Mouse (Mus musculus): ENCODE measurements around the gene Dtx4. TPM values are rescaled to one million over a fixed set of nuclear protein-coding genes. Genes with fewer than 3 reads are reported as not detected.

Gene Dtx4
- polyA plus RNA-seq, 1 experiment from 2014 or later: 15.3 TPM

DNA sequence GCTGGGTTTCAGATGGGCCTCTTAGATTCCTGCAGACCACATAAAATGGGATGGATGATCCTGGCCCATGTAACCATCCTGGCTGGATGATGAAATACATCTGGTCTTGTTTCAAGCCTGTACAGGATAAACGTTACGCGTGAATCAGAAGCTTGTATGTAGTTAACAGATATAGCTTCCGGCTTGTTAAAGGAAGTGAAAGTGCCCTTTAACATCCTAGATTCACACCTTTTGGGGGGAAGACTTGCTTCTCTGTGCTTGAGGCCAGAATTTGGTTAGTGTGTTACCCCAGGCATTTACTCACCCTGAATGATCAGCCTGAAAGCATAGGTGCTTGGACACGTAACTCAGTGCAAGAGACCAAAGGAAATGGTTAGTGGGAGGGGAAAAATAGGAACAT is 74.2 kb downstream of the Dtx4 start:
- Histone ChIP-seq H3K9me3 (replicated peaks; ENCODE audit: control insufficient read depth, low read length) (no peaks in the 10 kb centered on the region), H3K27me3 (replicated peaks; ENCODE audit: control insufficient read depth, insufficient read depth, low read length) (no peaks in the 10 kb centered on the region), H3K4me3 (ENCODE audit: low read depth, low read length) (no peak overlapping the region), H3K36me3 (ENCODE audit: control insufficient read depth, insufficient read depth, low read length) (no peaks in the 10 kb centered on the region), H3K4me1 (ENCODE audit: control insufficient read depth, insufficient read depth, low read length) (no peaks in the 10 kb centered on the region), H3K9ac (ENCODE audit: low read length) (no peak overlapping the region), H3K4me2 (ENCODE audit: low read length) (no peak overlapping the region), H3K27ac (ENCODE audit: low read depth, low read length) (no peak overlapping the region)
- ATAC-seq (no peak), DNase-seq (ENCODE audit: low spot score) (no peak)
- WGBS: 95% methylated on average over 5 of the region's 5 CpGs

DNA sequence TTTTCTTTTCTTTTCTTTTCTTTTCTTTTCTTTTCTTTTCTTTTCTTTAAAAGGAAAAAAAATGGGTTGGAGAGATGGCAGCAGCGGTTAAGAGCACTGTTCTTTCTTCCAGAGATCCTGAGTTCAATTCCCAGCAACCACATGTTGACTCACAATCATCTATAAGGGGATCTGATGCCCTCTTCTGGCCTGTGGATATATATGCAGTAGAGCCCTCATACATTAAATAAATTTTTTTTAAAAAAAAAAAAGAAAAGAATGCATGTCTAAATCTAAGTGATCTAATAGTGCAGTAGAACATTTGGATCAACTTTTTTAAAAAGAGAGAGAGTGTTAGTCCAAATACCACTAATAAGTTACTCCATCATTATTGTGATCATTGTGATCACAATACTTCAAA is 79.6 kb downstream of the Dtx4 start:
- Histone ChIP-seq H3K27me3 (replicated peaks; ENCODE audit: control insufficient read depth, insufficient read depth, low read length) (no peaks in the 10 kb centered on the region), H3K36me3 (ENCODE audit: control insufficient read depth, insufficient read depth, low read length) (no peaks in the 10 kb centered on the region), H3K4me2 (ENCODE audit: low read length) (no peak overlapping the region), H3K9ac (ENCODE audit: low read length) (no peak overlapping the region), H3K4me3 (ENCODE audit: low read depth, low read length) (no peak overlapping the region), H3K9me3 (replicated peaks; ENCODE audit: control insufficient read depth, low read length) (no peaks in the 10 kb centered on the region), H3K4me1 (ENCODE audit: control insufficient read depth, insufficient read depth, low read length) (no peaks in the 10 kb centered on the region), H3K27ac (ENCODE audit: low read depth, low read length) (no peak overlapping the region)
- ATAC-seq (no peak), DNase-seq (ENCODE audit: low spot score) (no peak)
- 67% methylated on average over 1 of the region's 1 CpGs for WGBS

DNA sequence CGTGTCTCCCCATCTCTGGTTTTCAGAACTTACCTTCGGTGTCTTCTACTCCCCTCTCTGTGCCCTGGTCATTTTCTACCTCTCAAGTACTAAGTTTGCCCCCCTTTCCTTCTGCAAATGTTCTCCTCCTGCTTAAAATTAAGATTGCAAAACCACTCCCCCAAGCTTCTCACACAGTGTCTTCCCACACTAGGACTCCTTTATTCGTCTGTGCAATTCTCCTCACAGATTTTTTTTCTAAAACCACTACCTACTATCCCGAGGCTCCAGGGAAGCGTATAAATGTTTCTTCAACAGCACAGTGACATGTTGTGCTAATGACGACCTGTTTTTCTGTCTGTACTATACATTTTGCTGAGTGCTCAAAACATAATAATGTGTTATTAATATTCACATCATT is 80.7 kb downstream of the Dtx4 start:
- DNase-seq (ENCODE audit: low spot score) (no peak), ATAC-seq (no peak)
- Histone ChIP-seq H3K4me3 (ENCODE audit: low read depth, low read length) (no peak overlapping the region), H3K27ac (ENCODE audit: low read depth, low read length) (no peak overlapping the region), H3K9me3 (replicated peaks; ENCODE audit: control insufficient read depth, low read length) (no peaks in the 10 kb centered on the region), H3K4me2 (ENCODE audit: low read length) (no peak overlapping the region), H3K27me3 (replicated peaks; ENCODE audit: control insufficient read depth, insufficient read depth, low read length) (no peaks in the 10 kb centered on the region), H3K36me3 (ENCODE audit: control insufficient read depth, insufficient read depth, low read length) (no peaks in the 10 kb centered on the region), H3K4me1 (ENCODE audit: control insufficient read depth, insufficient read depth, low read length) (no peaks in the 10 kb centered on the region), H3K9ac (ENCODE audit: low read length) (no peak overlapping the region)
- WGBS: 82% methylated on average over 6 of the region's 6 CpGs

DNA sequence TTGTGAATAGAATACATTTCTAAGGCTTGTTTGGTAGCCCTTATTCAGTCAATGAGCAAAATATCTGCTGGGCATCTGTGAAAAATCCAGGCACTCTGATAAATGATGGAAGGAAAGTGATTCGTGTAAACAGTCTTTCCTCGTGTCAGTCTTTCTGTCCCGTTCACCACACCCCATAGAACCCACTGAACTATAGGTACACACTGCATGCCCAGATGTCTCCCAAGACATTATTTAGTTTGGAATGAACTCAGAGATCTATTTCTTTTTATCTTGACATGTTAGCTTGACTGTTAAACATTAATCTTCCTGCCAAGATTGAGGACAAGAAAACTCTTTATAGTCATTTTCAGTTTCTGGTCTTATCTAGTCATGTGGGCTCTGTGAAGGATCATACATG is 82.9 kb downstream of the Dtx4 start:
- Histone ChIP-seq H3K27ac (ENCODE audit: low read depth, low read length) (no peak overlapping the region), H3K36me3 (ENCODE audit: control insufficient read depth, insufficient read depth, low read length) (no peaks in the 10 kb centered on the region), H3K9me3 (replicated peaks; ENCODE audit: control insufficient read depth, low read length) (no peaks in the 10 kb centered on the region), H3K4me1 (ENCODE audit: control insufficient read depth, insufficient read depth, low read length) (no peaks in the 10 kb centered on the region), H3K4me3 (ENCODE audit: low read depth, low read length) (no peak overlapping the region), H3K27me3 (replicated peaks; ENCODE audit: control insufficient read depth, insufficient read depth, low read length) (no peaks in the 10 kb centered on the region), H3K4me2 (ENCODE audit: low read length) (no peak overlapping the region), H3K9ac (ENCODE audit: low read length) (no peak overlapping the region)
- DNase-seq (ENCODE audit: low spot score): no peak
- WGBS: 92% methylated on average over 3 of the region's 3 CpGs
- ATAC-seq: no peak

DNA sequence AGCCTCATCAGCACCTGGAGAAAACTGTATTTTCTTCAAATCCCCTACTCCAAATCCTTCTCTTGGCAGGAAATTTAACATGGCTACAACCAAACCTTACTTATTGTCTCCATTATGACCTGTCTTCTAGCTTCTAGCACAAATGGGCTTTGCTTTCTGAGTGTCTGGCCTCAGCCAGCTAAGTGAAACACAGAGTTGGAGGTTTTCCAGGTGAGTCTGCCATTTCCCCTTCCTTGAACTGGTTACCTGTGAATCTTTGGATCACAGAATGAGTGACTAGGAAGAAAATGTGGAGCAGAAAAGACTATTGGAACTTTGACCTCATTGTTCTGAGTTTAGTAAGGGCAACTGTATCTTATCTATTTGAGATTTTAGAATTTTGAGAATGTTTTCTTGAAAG is 83.9 kb downstream of the Dtx4 start, which contains the start of gene Olfr1441:
Olfr1441 (plus strand) TSS at position 73 of the 400 bp plus-strand sequence.
- no peak within 1 kb of the TSS for H3K4me2 ChIP-seq (ENCODE audit: low read length)
- no peaks in the 10 kb centered on the region for H3K4me1 ChIP-seq (ENCODE audit: control insufficient read depth, insufficient read depth, low read length)
- no peaks in the 10 kb centered on the region for H3K36me3 ChIP-seq (ENCODE audit: control insufficient read depth, insufficient read depth, low read length)
- H3K27me3 ChIP-seq (replicated peaks; ENCODE audit: control insufficient read depth, insufficient read depth, low read length): no peaks in the 10 kb centered on the region
- no peak within 1 kb of the TSS for H3K4me3 ChIP-seq (ENCODE audit: low read depth, low read length)
- ATAC-seq (no peak), DNase-seq (ENCODE audit: low spot score) (no peak)
- no peak within 1 kb of the TSS for H3K27ac ChIP-seq (ENCODE audit: low read depth, low read length)
- no peaks in the 10 kb centered on the region for H3K9me3 ChIP-seq (replicated peaks; ENCODE audit: control insufficient read depth, low read length)
- H3K9ac ChIP-seq (ENCODE audit: low read length): no peak within 1 kb of the TSS

Other genes with a start within 250 kb of the Dtx4 start
- gene Olfr235, start 240.4 kb downstream of the Dtx4 start, polyA plus RNA-seq (2014; fragmentation: Nextera tagmentation; extraction: Ambion mirVana): not detected in 2 replicates
- gene Olfr1434, start 221.6 kb downstream of the Dtx4 start, polyA plus RNA-seq (2014; fragmentation: Nextera tagmentation; extraction: Ambion mirVana): not detected in 2 replicates
- not detected in 2 replicates for gene Olfr1436, start 202.3 kb downstream of the Dtx4 start, polyA plus RNA-seq (2014; fragmentation: Nextera tagmentation; extraction: Ambion mirVana)
- gene Olfr1437, start 176.4 kb downstream of the Dtx4 start, polyA plus RNA-seq (2014; fragmentation: Nextera tagmentation; extraction: Ambion mirVana): not detected in 2 replicates
- not detected in 2 replicates for gene Olfr1438-ps1, start 165.5 kb downstream of the Dtx4 start, polyA plus RNA-seq (2014; fragmentation: Nextera tagmentation; extraction: Ambion mirVana)
- gene Olfr1440, start 114.2 kb downstream of the Dtx4 start, polyA plus RNA-seq (2014; fragmentation: Nextera tagmentation; extraction: Ambion mirVana): not detected in 2 replicates
- gene Olfr1441, start 84.0 kb downstream of the Dtx4 start, polyA plus RNA-seq (2014; fragmentation: Nextera tagmentation; extraction: Ambion mirVana): not detected in 2 replicates
- not detected in 2 replicates for gene Pfpl, start 73.5 kb downstream of the Dtx4 start, polyA plus RNA-seq (2014; fragmentation: Nextera tagmentation; extraction: Ambion mirVana)
- 0.55 and 0.75 TPM in 2 replicates for gene Mpeg1, start 40.7 kb downstream of the Dtx4 start, polyA plus RNA-seq (2014; fragmentation: Nextera tagmentation; extraction: Ambion mirVana)
- 9.9 and 10.9 TPM in 2 replicates for gene Fam111a, start 44.3 kb upstream of the Dtx4 start, polyA plus RNA-seq (2014; fragmentation: Nextera tagmentation; extraction: Ambion mirVana)
- not detected in 2 replicates for gene Gm4952, start 98.5 kb upstream of the Dtx4 start, polyA plus RNA-seq (2014; fragmentation: Nextera tagmentation; extraction: Ambion mirVana)
- not detected in 2 replicates for gene Glyat, start 131.9 kb upstream of the Dtx4 start, polyA plus RNA-seq (2014; fragmentation: Nextera tagmentation; extraction: Ambion mirVana)
- not detected in 2 replicates for gene Olfr1442, start 169.0 kb upstream of the Dtx4 start, polyA plus RNA-seq (2014; fragmentation: Nextera tagmentation; extraction: Ambion mirVana)
- not detected in 2 replicates for gene Olfr1443, start 176.7 kb upstream of the Dtx4 start, polyA plus RNA-seq (2014; fragmentation: Nextera tagmentation; extraction: Ambion mirVana)
- not detected in 2 replicates for gene Keg1, start 194.3 kb upstream of the Dtx4 start, polyA plus RNA-seq (2014; fragmentation: Nextera tagmentation; extraction: Ambion mirVana)